Mouse (Mus musculus): ENCODE measurements at regions not wholly inside any gene's neighbourhood (a gene's known extent, or its start where the extent isn't known, plus 50 kb on each side); places are given as distances from the start of the nearest gene placed in this dataset.

DNA sequence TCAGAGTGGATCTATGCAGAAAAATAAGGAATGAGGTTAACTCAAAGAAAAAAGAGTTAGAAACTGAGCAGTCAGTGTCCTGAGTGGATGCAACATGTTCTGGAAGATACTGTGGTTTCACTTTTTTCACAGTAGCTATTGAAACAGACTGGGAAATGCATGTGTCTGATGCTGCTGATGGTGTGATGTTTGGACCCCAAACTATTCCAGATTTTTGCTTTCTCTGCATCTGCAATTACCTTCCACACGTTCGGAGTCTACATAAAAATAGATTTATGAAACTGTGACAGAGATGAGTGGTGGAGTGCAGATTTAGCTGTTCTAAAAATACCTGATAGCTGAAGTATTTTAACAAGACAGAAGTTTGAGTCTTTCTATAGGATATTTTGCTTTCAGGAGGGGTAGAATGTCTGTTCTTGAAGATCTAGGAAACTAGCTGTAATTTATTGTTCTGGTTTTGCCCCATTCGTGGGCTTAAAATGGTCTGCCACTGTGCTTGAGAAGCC lies 545.3 kb downstream of the Stim2 start:
- Histone ChIP-seq H3K4me3 (no peak overlapping the region), H3K27ac (no peak overlapping the region)
- TF ChIP-seq CTCF (IDR thresholded peaks at IDR 0.05) = no peak
- no peak for DNase-seq
- intact Hi-C loops (cut with DNase I) = no loop called here

DNA sequence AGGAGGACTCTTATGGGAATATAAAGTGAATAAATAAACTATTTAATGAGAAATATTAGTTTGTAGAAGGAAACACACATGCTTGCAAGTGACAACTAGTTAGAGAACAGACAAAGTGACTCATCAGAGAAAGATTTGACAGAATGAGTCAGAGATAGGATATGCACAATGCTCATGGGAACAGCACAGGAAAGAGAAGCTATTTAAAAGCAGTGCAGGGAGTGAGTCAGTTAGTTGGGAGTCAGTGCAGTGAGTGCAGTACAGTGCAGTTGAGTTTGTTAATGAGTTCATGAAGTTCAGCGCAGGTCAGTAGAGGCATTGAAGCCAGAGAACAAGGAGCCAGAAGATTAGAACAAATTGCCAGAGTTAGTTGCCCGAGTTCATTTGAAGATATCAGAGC lies 580.2 kb downstream of the Stim2 start:
- no peak overlapping the region for H3K27ac ChIP-seq
- DNase-seq = no peak
- H3K4me3 ChIP-seq = no peak overlapping the region
- intact Hi-C loops (cut with DNase I) = no loop called here
- TF ChIP-seq CTCF (IDR thresholded peaks at IDR 0.05) = no peak

DNA sequence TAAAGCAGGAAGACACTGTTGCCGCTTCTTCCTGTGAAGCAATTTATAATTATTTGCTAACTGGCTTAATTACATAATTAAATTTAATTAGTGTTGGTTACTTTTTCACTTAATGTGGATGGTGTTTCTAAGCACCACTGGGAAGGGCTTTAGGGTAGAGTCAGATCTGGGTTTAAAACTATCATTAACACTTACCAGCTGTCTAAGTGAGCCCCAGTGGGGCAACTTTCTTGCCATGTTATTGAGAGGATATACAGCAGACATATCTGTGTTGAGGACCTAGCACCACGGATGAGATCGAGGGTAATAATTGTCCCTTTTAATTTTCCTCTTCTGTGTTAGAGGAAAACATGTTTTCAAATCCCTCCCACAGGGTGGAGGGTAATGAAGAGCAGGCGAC lies 581.2 kb downstream of the Stim2 start:
- intact Hi-C loops (cut with DNase I) = no loop called here
- no peak for DNase-seq
- H3K4me3 ChIP-seq = no peak overlapping the region
- no peak overlapping the region for H3K27ac ChIP-seq
- no peak for TF ChIP-seq CTCF (IDR thresholded peaks at IDR 0.05)

DNA sequence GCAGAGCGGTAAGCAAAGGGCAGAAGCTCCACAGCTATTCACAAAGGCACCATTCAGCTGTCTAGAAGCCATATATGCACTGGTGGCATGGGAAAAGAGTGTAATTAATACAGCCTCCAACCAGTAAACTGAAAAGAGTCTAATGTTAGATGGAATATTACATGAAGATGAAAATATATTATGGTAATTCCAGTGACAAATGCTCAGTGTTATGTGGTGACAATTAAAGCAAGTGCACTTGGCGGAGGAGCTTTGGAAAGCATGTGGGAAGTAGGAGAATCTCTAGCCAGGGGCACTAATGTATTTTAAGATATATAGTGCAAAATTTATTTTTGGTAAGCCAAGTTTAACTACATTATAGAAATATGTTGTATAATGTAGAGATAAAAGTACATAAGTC lies 583.9 kb downstream of the Stim2 start:
- no peak for DNase-seq
- intact Hi-C loops (cut with DNase I) = no loop called here
- no peak overlapping the region for H3K4me3 ChIP-seq
- TF ChIP-seq CTCF (IDR thresholded peaks at IDR 0.05) = no peak
- H3K27ac ChIP-seq = no peak overlapping the region

DNA sequence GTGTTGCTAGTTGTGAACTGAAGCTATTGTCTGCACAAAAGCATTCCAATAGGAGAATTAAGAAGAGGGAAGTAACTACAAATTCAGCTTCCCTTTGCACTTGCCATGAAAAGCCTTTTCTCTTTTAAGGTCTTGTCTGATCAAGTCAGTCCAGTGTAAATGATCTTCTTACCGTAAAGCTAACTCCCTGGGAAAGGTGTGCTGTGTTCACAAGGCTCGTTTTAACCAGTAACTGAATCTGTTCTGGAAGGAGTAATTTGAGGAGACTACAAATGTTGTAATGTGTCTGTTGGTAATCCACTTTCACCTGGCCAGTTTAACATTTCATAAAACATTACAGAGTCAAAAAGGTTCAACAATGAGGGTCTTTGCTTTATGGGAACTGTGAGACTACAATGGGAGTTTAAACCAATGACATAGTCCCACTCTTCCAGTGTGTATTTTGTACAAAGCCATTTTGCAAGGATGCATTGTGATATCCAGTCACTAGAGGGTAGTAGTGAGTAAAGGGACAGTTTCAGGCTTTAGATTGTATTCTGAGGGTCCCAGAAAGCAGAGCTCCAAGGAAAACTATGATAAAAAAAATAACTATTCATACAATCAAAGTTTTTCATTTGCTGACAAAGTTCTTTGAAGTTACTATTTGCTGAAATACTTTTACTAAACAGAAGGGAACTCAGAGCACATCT lies 590.2 kb downstream of the Stim2 start:
- no peak for DNase-seq
- intact Hi-C loops (cut with DNase I) = no loop called here
- no peak overlapping the region for H3K27ac ChIP-seq
- TF ChIP-seq CTCF (IDR thresholded peaks at IDR 0.05) = peak; percentile 43; the same call in 1 of the 2 replicates
- H3K4me3 ChIP-seq = no peak overlapping the region

DNA sequence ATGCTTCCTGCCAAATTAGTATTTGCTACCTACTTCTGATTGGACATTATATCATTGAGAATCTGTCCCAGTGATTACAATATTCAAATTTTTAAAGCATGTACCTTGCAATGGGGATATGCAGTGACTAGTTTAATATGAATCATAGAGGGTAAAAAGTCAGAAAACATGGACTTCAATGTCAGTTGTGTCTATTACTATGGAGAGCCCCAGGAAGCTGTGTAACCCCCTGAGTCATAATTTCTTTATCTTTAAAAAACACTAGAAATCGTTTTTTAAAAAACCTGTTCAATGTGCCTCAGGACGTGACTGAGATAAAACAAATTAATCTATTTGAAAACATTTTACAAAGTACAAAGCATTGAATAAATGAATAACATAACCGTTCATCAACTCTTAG lies 612.7 kb downstream of the Stim2 start:
- no peak overlapping the region for H3K4me3 ChIP-seq
- no peak overlapping the region for H3K27ac ChIP-seq
- no peak for DNase-seq
- no peak for TF ChIP-seq CTCF (IDR thresholded peaks at IDR 0.05)
- intact Hi-C loops (cut with DNase I) = no loop called here

DNA sequence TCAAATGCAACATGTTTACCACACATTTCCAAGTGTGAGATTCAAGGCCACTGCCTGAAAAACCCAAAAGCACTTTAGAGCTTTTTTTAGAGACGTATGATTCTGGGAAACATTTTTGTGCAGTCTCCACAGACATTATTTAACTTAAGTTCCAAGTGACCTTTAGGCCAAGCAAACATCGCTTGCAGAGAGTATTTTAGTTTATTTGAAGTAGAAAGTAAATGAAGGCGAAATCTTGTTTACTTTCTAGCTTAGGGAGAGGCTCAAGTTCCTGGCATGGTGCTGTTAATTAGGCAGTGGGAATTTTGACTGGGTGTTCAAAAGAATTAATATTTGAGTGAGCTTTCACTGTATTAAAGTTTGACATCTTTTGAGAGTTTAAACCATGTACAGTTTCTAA lies 624.4 kb downstream of the Stim2 start:
- no peak for DNase-seq
- intact Hi-C loops (cut with DNase I) = no loop called here
- no peak overlapping the region for H3K4me3 ChIP-seq
- no peak overlapping the region for H3K27ac ChIP-seq
- TF ChIP-seq CTCF (IDR thresholded peaks at IDR 0.05) = no peak

DNA sequence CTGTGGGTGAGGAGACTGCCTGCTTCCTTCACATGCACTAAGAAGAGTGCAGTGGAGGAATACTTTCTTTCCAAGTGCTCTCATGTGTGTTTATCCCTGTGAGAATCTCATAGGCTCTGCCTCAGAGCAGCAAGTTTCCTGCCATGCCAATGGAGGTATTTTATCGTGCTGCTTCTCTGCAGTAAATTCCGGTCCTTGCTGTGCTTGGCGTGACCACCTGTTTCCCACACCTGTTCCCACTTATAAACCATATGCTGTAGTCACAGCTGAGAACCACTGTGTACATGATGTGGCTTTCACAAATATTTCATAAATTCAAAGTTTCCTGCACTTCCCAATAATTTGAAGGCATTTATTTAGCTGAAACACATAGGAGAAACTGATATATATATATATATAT lies 634.0 kb downstream of the Stim2 start:
- H3K27ac ChIP-seq = no peak overlapping the region
- intact Hi-C loops (cut with DNase I) = no loop called here
- no peak for TF ChIP-seq CTCF (IDR thresholded peaks at IDR 0.05)
- H3K4me3 ChIP-seq = no peak overlapping the region
- no peak for DNase-seq

Data from gastrocnemius, adult 2 months (tissue).